ENCODE assay signal across 24 mouse cellular contexts in genomic region chr9:71066491-71066890, GRCm38 (mm10).
DNase-seq lines count a peak whose midpoint lies in the region; ATAC-seq and TF ChIP-seq lines count a peak whose summit lies in the region.
"Had no signal": no experiment of that assay in that cellular context is flagged by ENCODE, and none has a peak within 500 bp of the region (broad histone marks: within the 10 kb centered on the region; RNA-seq: fewer than 3 reads in every experiment).

No protein-coding gene starts in this region.

- no peaks in the 10 kb centered on the region for H3K27me3 ChIP-seq in heart, embryonic 11.5 days (ENCODE audit: control insufficient read depth, insufficient read depth, low read length)
- H3K27me3 ChIP-seq in lung, postnatal 0 days (replicated peaks; ENCODE audit: insufficient read depth, low read length) = no peaks in the 10 kb centered on the region
- H3K27me3 ChIP-seq: embryonic facial prominence, embryonic 13.5 days; forebrain, embryonic 13.5 days; heart, embryonic 13.5 days; hindbrain, embryonic 15.5 days; limb, embryonic 15.5 days; liver, embryonic 15.5 days; midbrain, embryonic 15.5 days; neural tube, embryonic 12.5 days had no signal

- H3K4me2 ChIP-seq in heart, embryonic 11.5 days = no peak overlapping the region
- H3K4me2 ChIP-seq in lung, postnatal 0 days (replicated peaks; ENCODE audit: low read depth, low read length) = no peak overlapping the region
- H3K4me2 ChIP-seq: embryonic facial prominence, embryonic 13.5 days; forebrain, embryonic 13.5 days; heart, embryonic 13.5 days; hindbrain, embryonic 15.5 days; limb, embryonic 15.5 days; liver, embryonic 15.5 days; midbrain, embryonic 15.5 days; neural tube, embryonic 12.5 days had no signal

- no peak for TF ChIP-seq EP300 in lung, postnatal 0 days (IDR thresholded peaks at IDR 0.05)

- DNase-seq in heart, adult 18-20 months = peak; percentile 17 to 18
- peak; percentile 21 for DNase-seq in lung, postnatal 10 days
- no peak for DNase-seq in lung, postnatal 0 days (ENCODE audit: low spot score)
- DNase-seq in urinary bladder, postnatal 25 days (ENCODE audit: low spot score) = peak; percentile 2
- DNase-seq in urinary bladder, postnatal 36 days (ENCODE audit: low spot score in 2 of 2) = no peak
- peak; percentile 30 for DNase-seq in skeletal muscle tissue, adult 2 months (ENCODE audit: low read depth, low spot score)
- no peak for DNase-seq in adrenal gland, adult 2 months
- DNase-seq: adrenal gland, adult 8-10 months; cerebellum, adult 2 months; cerebellum, postnatal 25 days; kidney, adult 2 months; kidney, postnatal 36 days; layer of hippocampus, postnatal 36 days had no signal

- no peaks in the 10 kb centered on the region for H3K9me3 ChIP-seq in heart, embryonic 11.5 days (replicated peaks; ENCODE audit: control insufficient read depth, low read length)
- no peaks in the 10 kb centered on the region for H3K9me3 ChIP-seq in lung, postnatal 0 days (ENCODE audit: low read length)
- H3K9me3 ChIP-seq: embryonic facial prominence, embryonic 13.5 days; forebrain, embryonic 13.5 days; heart, embryonic 13.5 days; hindbrain, embryonic 15.5 days; limb, embryonic 15.5 days; liver, embryonic 15.5 days; midbrain, embryonic 15.5 days; neural tube, embryonic 12.5 days had no signal

- H3K4me1 ChIP-seq in heart, embryonic 11.5 days (ENCODE audit: control insufficient read depth, insufficient read depth, low read length) = no peaks in the 10 kb centered on the region
- H3K4me1 ChIP-seq in lung, postnatal 0 days (ENCODE audit: insufficient read depth, low read depth, low read length) = no peaks in the 10 kb centered on the region
- H3K4me1 ChIP-seq: limb, embryonic 15.5 days; liver, embryonic 15.5 days; midbrain, embryonic 15.5 days; neural tube, embryonic 12.5 days had no signal

- no peak overlapping the region for H3K4me3 ChIP-seq in heart, embryonic 11.5 days (ENCODE audit: low read depth, low read length)
- H3K4me3 ChIP-seq in lung, postnatal 0 days (ENCODE audit: low read depth, low read length) = no peak overlapping the region
- H3K4me3 ChIP-seq: embryonic facial prominence, embryonic 13.5 days; erythroblast, embryonic 14.5 days; forebrain, embryonic 13.5 days; heart, embryonic 13.5 days; hindbrain, embryonic 15.5 days; limb, embryonic 15.5 days; liver, embryonic 15.5 days; megakaryocyte, embryonic 14.5 days; midbrain, embryonic 15.5 days; neural tube, embryonic 12.5 days had no signal

- H3K36me3 ChIP-seq in heart, embryonic 11.5 days (ENCODE audit: control insufficient read depth, insufficient read depth, low read length) = no peaks in the 10 kb centered on the region
- H3K36me3 ChIP-seq in lung, postnatal 0 days (ENCODE audit: insufficient read depth, low read length) = no peaks in the 10 kb centered on the region
- H3K36me3 ChIP-seq: embryonic facial prominence, embryonic 13.5 days; heart, embryonic 13.5 days; hindbrain, embryonic 15.5 days; limb, embryonic 15.5 days; liver, embryonic 15.5 days; midbrain, embryonic 15.5 days; neural tube, embryonic 12.5 days had no signal

- no peak overlapping the region for H3K9ac ChIP-seq in heart, embryonic 11.5 days (ENCODE audit: low read depth, low read length)
- no peak overlapping the region for H3K9ac ChIP-seq in lung, postnatal 0 days (replicated peaks; ENCODE audit: low read depth)
- H3K9ac ChIP-seq: embryonic facial prominence, embryonic 13.5 days; forebrain, embryonic 13.5 days; heart, embryonic 13.5 days; hindbrain, embryonic 15.5 days; limb, embryonic 15.5 days; liver, embryonic 15.5 days; midbrain, embryonic 15.5 days; neural tube, embryonic 12.5 days had no signal

- TF ChIP-seq CTCF in lung, postnatal 0 days (IDR thresholded peaks at IDR 0.05) = no peak

- 60% methylated on average over 7 of the region's 7 CpGs for WGBS in heart, embryonic 11.5 days (ENCODE audit: insufficient replicate concordance)
- 57% methylated on average over 7 of the region's 7 CpGs for WGBS in lung, postnatal 0 days

- no peak for ATAC-seq in heart, embryonic 11.5 days (replicated peaks; ENCODE audit: insufficient number of reproducible peaks, low FRiP score, low TSS enrichment)
- ATAC-seq in lung, postnatal 0 days = no peak
- ATAC-seq: forebrain, embryonic 13.5 days; midbrain, embryonic 15.5 days had no signal

- H3K27ac ChIP-seq in heart, embryonic 11.5 days (ENCODE audit: low read depth, low read length) = no peak overlapping the region
- no peak overlapping the region for H3K27ac ChIP-seq in lung, postnatal 0 days (ENCODE audit: low read length)
- H3K27ac ChIP-seq: embryonic facial prominence, embryonic 13.5 days; forebrain, embryonic 13.5 days; heart, embryonic 13.5 days; hindbrain, embryonic 15.5 days; limb, embryonic 15.5 days; liver, embryonic 15.5 days; midbrain, embryonic 15.5 days; neural tube, embryonic 12.5 days had no signal

Comparison
In these comparisons a context has a peak if more than half of its experiments do, and no peak if none do; other contexts are left out.
1. DNase-seq: peak in heart, adult 18-20 months (2 of 2), lung, postnatal 10 days (single experiment), urinary bladder, postnatal 25 days (single experiment) and skeletal muscle tissue, adult 2 months (single experiment); none in lung, postnatal 0 days (single experiment), urinary bladder, postnatal 36 days (0 of 2) and adrenal gland, adult 2 months (single experiment).